Mouse (Mus musculus): ENCODE data around the gene Mapk14.
"Not testable (repeated sequence)": the region's sequence is repeated elsewhere in the genome, so short reads cannot be mapped to it uniquely, and the experiment has no call there.

Gene Mapk14

DNA sequence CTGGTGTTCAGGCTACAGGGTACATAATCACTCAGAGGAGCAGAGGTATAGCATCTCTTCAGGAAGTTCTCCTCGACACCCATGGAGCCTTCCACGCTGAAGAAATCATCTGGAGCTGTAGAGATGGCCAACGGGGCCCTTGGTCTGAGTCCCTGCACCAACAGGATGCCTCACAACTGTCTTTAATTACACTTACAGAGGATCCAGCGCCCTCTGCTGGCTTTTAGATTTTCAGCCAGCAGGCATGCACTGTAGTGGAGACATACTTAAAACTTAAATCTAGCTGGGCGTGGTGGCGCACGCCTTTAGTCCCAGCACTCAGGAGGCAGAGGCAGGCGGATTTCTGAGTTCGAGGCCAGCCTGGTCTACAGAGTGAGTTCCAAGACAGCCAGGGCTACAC, 52.8 kb downstream of the Mapk14 start:
- no peak for DNase-seq

DNA sequence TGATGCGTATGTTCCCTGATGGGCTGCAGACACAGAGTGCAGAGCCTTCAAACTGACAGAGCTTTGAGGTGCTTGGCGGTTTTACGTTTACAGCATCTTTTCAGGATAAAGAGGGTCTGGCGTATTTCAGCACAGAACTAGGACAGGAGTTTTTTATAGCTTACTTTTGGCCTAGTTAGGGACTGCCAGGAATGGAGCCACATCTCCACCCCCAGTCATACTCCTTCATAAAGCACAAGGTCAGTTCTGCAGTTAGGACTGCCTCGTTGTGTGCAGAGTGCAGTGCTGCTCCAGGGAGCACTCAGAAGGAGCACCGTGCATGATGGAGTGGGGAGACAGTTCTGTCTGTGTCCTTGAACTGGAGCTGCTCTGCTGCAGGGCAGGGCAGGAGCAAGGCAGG, 54.6 kb downstream of the Mapk14 start:
- no peak for DNase-seq

GRCm38 (mm10) chr17:28748001-28748400, 56.9 kb downstream of the Mapk14 start:
- DNase-seq = no peak

GRCm38 (mm10) chr17:28750580-28750979, 59.5 kb downstream of the Mapk14 start:
- DNase-seq = no peak

DNA sequence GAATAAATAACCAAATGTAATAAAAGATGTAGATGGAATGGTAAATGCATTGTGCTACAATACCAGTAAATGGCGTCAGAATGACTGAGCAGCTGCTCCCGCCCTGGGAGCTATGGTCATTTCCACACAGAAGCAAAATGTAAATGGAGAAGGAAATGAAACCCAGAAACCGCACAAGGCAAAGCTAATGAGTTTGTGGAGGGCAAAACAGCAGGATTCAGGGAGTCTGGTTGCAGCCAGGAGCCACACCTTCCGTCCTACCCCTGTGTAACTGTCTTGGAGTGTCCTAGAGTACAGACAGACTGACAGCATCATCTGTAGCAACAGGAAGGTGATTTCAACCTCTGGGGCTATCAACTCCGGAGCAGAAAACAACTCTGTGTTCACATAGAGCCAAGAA, 65.3 kb downstream of the Mapk14 start:
- no peak for DNase-seq

GRCm38 (mm10) chr17:28757470-28757869, 66.3 kb downstream of the Mapk14 start:
- DNase-seq = no peak

- no peak for DNase-seq
Observed at GRCm38 (mm10) chr17:28760736-28761312, 69.7 kb downstream of the Mapk14 start.

GRCm38 (mm10) chr17:28761871-28762270, 70.7 kb downstream of the Mapk14 start:
- DNase-seq = peak; percentile 84

GRCm38 (mm10) chr17:28766203-28766602, 75.1 kb downstream of the Mapk14 start:
- no peak for DNase-seq

DNA sequence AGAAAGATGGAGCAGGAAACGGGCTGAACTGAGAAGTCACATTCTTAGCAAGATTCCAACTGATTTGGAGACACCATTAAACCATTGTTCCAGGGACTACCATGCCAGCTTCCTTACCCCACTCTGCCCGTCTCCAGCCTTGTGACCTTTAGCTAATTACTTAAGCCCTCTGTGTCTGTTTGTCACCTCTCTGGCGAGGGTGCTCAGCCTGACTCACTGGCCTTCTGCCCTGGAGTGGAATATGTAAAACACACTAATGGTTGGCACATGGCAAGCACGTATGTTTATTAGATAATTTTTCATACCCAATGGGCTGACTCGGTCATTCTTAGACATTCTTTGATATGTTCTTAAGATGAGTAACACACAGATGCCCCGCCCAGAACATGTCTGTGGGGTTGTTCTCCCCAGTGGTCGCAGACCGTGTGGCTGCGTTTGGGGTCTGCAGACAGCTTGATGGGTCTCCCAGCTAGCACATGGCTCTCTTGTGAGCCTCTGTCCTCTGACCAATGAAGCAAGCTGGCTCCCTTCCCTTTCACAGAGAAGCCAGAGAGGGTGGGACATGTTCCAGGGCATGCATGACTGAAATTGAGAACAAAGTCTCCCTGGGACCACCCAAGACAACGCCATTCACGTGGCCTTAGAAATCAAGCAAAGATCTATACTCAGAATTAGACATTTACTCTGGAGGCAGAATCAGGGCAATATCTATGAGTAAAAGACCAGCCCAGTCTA, 75.8 kb downstream of the Mapk14 start:
- DNase-seq = no peak

- DNase-seq = no peak
Observed at GRCm38 (mm10) chr17:28769121-28769874, 78.2 kb downstream of the Mapk14 start, which contains the start of gene Mapk13. Gene Mapk13 (plus strand): TSS chr17:28769297.

DNA sequence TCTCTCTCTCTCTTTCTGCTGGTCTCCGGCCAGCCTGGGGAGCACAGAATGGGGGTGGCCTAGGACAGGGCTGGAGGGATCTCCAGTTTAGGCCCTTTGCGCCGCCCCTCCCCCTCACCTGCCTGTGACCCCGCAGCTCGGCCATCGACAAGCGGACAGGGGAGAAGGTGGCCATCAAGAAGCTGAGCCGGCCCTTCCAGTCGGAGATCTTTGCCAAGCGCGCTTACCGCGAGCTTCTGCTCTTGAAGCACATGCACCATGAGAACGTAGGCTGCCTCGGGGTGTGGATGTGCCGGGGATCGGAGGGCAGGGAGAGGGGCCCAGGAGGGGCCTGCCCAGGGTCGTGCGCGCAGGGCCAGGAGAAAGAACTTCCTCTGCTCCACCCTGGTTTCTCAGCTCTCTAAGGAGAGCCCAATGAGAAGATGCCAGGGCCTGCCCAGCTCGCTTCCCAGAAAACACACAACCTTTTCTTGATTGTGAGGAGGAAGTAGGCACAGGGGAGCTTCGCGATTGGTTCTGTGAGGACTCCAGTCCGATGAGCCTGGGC, 78.8 kb downstream of the Mapk14 start:
- DNase-seq = no peak

DNA sequence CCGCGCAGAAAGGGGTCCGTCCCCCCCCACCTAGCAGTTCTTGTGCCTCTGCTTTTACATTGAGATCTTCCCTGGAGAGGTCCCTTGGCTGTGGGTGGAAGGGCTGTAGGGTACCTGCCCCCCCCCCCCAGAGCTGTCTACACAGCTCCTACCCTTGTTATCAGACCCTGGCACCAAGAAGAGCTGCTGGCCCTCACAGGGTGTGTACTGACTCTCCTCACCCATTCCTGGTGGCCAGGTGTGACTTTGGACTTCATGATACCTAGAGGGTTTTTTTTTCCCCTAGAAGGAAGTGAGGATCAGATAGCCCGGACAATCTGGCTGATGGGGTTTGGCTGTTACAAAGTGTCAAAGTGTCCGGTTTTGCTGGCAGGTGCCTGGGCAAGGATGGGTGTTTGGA, 80.2 kb downstream of the Mapk14 start:
- DNase-seq = no peak

DNA sequence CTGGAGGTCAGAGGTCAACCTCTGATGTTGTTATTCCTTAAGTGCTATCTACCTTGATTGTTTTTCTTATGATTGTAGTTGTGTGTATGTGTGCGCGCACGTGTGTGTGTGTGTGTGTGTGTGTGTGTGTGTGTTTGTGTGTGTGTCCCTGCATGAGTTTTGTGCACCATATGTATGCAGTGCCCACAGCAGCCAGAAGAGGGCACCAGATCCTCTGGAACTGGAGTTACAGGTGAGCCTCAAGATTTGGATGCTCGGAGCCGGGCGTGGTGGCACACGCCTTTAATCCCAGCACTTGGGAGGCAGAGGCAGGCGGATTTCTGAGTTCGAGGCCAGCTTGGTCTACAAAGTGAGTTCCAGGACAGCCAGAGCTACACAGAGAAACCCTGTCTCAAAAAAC, 83.2 kb downstream of the Mapk14 start:
- not testable (repeated sequence) for DNase-seq

- no peak for DNase-seq
Observed at GRCm38 (mm10) chr17:28775161-28775560, 84.0 kb downstream of the Mapk14 start.

GRCm38 (mm10) chr17:28776817-28777216, 85.7 kb downstream of the Mapk14 start:
- no peak for DNase-seq

DNA sequence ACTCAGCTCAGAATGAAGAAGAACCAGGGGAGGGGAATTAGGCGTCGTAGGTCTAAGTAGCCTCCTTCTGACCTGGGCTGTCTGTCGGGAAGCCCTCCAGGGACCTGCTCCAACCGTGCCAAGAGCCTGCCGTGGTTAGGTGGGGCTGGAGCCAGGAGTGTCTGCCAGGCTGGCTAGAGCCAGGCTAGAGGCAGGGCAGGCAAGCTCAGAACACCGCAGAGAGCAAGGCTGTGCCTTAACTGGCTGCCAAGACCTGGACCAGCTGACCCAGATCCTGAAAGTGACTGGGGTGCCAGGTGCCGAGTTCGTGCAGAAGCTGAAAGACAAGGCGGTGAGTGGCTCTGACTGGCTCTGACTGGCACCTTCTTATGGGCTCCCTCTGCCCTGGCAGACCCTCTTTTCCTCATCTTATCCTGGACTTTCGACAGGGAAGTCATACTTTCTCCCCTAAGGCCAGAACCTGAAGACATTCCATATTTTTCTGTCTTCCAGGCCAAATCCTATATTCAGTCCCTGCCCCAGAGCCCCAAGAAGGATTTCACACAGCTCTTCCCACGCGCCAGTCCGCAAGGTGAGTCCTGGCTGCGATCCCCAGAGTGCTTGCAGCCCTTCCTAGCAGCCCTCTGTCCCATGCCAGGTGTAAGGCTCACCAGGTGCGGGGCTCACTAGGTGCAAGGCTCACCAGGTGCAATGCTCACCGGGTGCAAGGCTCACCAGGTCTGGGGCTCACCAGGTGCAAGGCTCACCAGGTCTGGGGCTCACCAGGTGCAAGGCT, 86.3 kb downstream of the Mapk14 start:
- DNase-seq = peak; percentile 98

DNA sequence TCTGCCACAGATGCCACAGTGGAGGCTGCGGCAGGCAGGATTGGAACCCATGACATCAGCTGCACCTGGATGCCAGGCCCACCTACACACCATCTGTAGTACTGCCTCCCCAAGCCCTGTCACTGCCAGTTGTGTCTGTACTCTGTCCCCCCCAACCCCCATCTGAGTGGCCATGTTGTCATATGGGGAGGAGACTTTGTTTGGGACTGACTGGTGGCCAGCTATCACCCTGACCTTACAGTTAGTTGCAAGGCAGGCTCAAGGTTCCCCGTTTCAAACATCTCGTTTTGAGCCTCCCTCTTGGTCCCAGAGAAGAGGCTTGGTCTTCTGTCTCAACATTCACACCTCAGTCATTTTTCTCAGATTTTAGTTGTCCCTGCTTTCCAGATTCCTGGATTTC, 88.6 kb downstream of the Mapk14 start:
- DNase-seq = no peak

DNA sequence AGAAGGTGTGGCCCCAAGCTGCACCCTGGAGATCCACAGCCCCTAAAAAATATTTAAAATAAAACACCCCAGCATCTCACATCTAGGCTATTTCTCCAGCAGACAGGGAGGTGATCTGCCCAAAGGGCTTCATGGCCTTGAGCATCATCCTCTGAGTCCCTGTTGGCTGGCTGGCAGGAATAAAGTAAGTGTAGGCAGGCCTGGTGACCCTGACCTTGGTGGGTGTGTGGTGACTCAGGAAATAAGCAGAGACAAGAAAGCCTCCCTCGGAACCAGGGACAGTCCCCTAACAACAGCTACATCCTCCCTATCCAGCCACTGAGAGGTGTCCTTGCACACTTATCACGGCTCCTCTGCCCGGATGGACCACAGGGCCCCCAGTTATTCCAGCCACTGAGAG, 89.7 kb downstream of the Mapk14 start:
- no peak for DNase-seq

- no peak for DNase-seq
Observed at GRCm38 (mm10) chr17:28781290-28782045, 90.3 kb downstream of the Mapk14 start.

DNA sequence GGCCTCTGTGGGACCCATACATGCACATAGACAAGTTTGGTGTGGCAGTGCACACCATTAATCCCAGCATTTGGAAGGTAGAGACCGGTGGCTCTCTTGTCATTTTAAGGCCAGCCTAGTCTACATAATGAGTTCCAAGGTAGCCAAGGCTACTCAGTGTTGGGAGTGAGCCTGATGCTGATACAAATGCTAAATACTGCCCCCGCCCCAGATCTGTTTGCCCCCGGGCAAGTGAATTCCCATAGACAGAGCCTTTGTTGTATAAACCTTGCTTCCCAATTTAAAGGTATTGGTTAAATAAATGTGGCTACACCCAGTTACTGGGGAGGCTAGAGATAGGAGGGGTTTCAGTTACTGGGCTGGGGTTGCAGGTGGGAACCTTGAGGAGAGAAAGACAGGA, 93.9 kb downstream of the Mapk14 start:
- DNase-seq = no peak

- no peak for DNase-seq
Observed at GRCm38 (mm10) chr17:28787507-28787906, 96.4 kb downstream of the Mapk14 start.
